Mouse (Mus musculus) heart, embryonic 12.5 days (tissue): ENCODE measurements around the gene Slc35g1. TPM values are rescaled to one million over a fixed set of nuclear protein-coding genes. Genes with fewer than 3 reads are reported as not detected.

Experiments used
- ATAC-seq: fragments of 200-750 bp; cut with Nextera tagmentation; 2 replicates; pipeline ENCODE4 v1.8.0; 2017; ENCODE audit warnings: moderate TSS enrichment, moderate library complexity; ENCODE audit not compliant: insufficient number of reproducible peaks, low FRiP score
- H3K27ac ChIP-seq: fragments of 300-500 bp; sonication (generic); 2 replicates; pipeline ENCODE4 v1.5.1; 2016; ENCODE audit warnings: mild to moderate bottlenecking, moderate library complexity; ENCODE audit not compliant: poor library complexity, severe bottlenecking
- H3K27me3 ChIP-seq: fragments of 300-500 bp; sonication (generic); replicated peaks from 2 replicates; pipeline ENCODE4 v1.6.1; 2016; ENCODE audit warnings: mild to moderate bottlenecking, moderate library complexity
- H3K36me3 ChIP-seq: fragments of 300-500 bp; sonication (generic); 2 replicates; pipeline ENCODE4 v1.6.1; 2016; ENCODE audit warnings: mild to moderate bottlenecking, moderate library complexity
- H3K4me1 ChIP-seq: fragments of 300-500 bp; sonication (generic); replicated peaks from 2 replicates; pipeline ENCODE4 v1.6.1; 2016; ENCODE audit warnings: mild to moderate bottlenecking
- H3K4me2 ChIP-seq: fragments of 300-500 bp; sonication (generic); 2 replicates; pipeline ENCODE4 v1.6.1; 2016; ENCODE audit warnings: mild to moderate bottlenecking, moderate library complexity
- H3K4me3 ChIP-seq: fragments of 300-500 bp; sonication (generic); 2 replicates; pipeline ENCODE4 v1.5.1; 2016; ENCODE audit warnings: mild to moderate bottlenecking
- H3K9ac ChIP-seq: fragments of 300-500 bp; sonication (generic); 2 replicates; pipeline ENCODE4 v1.6.1; 2016; ENCODE audit warnings: mild to moderate bottlenecking, moderate library complexity
- H3K9me3 ChIP-seq: fragments of 300-500 bp; sonication (generic); replicated peaks from 2 replicates; pipeline ENCODE4 v1.6.1; 2016; ENCODE audit warnings: mild to moderate bottlenecking, moderate library complexity
- WGBS: fragments of 180-500 bp; shearing (Covaris S2); methylation state at CpG from one replicate; pipeline ENCODE4 v1.1.7; 2016; 5-methylcytosine and 5-hydroxymethylcytosine counted together
- polyA plus RNA-seq: library from polyadenylated mRNA; unstranded; fragments of >200 nt; fragmentation: Nextera tagmentation; extraction: Ambion mirVana; gene quantifications from 2 replicates; pipeline ENCODE4 v1.2.1, GENCODE M21; 2016

Slc35g1 gene
- polyA plus RNA-seq, 1 experiment from 2014 or later, result 3.6 TPM

DNA sequence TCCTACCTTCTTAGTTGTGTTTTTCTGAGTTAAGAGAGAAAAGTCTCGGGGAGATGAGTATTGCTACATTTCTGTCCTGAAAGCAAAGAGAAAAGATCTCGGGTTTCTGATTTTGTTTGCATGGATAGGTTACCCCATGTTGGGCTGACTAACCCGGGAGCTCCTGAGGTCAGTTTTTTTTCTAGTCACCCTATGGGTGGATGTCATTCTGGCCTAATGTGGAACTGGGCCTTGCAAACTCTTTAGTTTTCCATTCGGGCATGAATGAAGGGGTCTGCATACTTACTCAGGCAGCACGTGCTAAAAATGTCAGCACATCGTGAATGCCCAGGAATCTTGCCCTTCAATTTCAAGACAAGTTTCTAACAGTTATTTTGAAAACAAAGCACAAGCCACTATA lies 1.2 kb downstream of the Slc35g1 start:
- Histone ChIP-seq H3K36me3 (no peaks in the 10 kb centered on the region), H3K27ac (no peak overlapping the region), H3K4me1 (0 out of 2 replicates have a peak, but pooled peaks cover 2% of the 10 kb centered on the region), H3K9ac (0 out of 2 replicates have a peak overlapping the region, but pooled peaks have one; percentile 79), H3K9me3 (no peaks in the 10 kb centered on the region), H3K27me3 (no peaks in the 10 kb centered on the region), H3K4me3 (0 out of 2 replicates have a peak overlapping the region, but pooled peaks have one; percentile 82), H3K4me2 (peak overlapping the region; percentile 92)
- 61% methylated on average over 6 of the region's 6 CpGs for WGBS
- ATAC-seq, result no peak

- H3K4me2 ChIP-seq, result no peak overlapping the region
- H3K9ac ChIP-seq, result no peak overlapping the region
- no peaks in the 10 kb centered on the region for H3K27me3 ChIP-seq
- 0 out of 2 replicates have a peak, but pooled peaks cover 2% of the 10 kb centered on the region for H3K4me1 ChIP-seq
- no peaks in the 10 kb centered on the region for H3K9me3 ChIP-seq
- H3K36me3 ChIP-seq, result no peaks in the 10 kb centered on the region
- no peak for ATAC-seq
- no peak overlapping the region for H3K4me3 ChIP-seq
- 87% methylated on average over 8 of the region's 8 CpGs for WGBS
- H3K27ac ChIP-seq, result no peak overlapping the region
These were observed 3.2 kb downstream of the Slc35g1 start for GRCm38 (mm10) chr19:38398966-38399365.

DNA sequence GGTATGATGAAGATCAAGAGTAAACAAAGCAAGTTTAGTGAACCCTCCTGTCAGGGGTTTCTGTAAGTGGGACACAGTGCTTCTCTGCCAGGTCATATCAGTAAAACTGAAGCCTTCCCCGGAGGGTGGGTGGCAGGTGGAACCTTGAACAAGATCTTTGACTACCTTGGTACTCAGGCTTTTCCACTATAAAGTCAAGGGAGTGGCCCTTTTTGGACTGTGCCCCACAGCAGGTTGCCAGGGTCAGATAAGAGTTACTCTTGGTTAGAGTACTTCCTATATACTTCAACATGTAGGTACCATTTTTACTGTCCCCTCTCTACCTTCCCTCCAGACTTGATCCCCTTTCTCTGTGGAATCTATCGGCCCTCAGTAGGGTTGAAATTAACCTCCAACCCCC lies 5.1 kb downstream of the Slc35g1 start:
- Histone ChIP-seq H3K4me3 (no peak overlapping the region), H3K9me3 (no peaks in the 10 kb centered on the region), H3K27me3 (no peaks in the 10 kb centered on the region), H3K27ac (no peak overlapping the region), H3K4me2 (no peak overlapping the region), H3K9ac (no peak overlapping the region), H3K36me3 (no peaks in the 10 kb centered on the region), H3K4me1 (0 out of 2 replicates have a peak, but pooled peaks cover 2% of the 10 kb centered on the region)
- ATAC-seq, result no peak
- WGBS, result 83% methylated on average over 2 of the region's 2 CpGs

DNA sequence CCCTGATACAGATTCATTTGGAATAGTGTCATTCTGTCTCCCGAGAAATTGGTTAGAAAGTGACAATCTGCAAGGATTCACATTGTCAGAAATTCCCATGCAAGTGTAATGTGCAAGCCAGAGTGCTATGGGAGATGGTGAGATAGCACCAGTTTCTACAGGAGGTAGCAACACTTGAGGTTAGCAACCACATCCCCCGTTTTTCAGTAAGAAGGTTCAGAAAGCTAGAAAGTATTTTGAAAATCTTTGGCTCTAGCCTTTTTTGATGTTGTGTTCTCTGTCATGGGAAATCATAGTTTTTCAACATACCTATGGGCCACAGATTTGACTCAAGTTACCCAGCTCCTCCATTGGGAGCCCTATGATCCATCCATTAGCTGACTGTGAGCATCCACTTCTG lies 5.6 kb downstream of the Slc35g1 start:
- H3K4me3 ChIP-seq, result no peak overlapping the region
- no peaks in the 10 kb centered on the region for H3K9me3 ChIP-seq
- ATAC-seq, result no peak
- H3K4me1 ChIP-seq, result 0 out of 2 replicates have a peak, but pooled peaks cover under 1% of the 10 kb centered on the region
- no peak overlapping the region for H3K27ac ChIP-seq
- no peaks in the 10 kb centered on the region for H3K27me3 ChIP-seq
- no peak overlapping the region for H3K4me2 ChIP-seq
- H3K9ac ChIP-seq, result no peak overlapping the region
- WGBS, result 77% methylated on average over 2 of the region's 2 CpGs
- no peaks in the 10 kb centered on the region for H3K36me3 ChIP-seq

DNA sequence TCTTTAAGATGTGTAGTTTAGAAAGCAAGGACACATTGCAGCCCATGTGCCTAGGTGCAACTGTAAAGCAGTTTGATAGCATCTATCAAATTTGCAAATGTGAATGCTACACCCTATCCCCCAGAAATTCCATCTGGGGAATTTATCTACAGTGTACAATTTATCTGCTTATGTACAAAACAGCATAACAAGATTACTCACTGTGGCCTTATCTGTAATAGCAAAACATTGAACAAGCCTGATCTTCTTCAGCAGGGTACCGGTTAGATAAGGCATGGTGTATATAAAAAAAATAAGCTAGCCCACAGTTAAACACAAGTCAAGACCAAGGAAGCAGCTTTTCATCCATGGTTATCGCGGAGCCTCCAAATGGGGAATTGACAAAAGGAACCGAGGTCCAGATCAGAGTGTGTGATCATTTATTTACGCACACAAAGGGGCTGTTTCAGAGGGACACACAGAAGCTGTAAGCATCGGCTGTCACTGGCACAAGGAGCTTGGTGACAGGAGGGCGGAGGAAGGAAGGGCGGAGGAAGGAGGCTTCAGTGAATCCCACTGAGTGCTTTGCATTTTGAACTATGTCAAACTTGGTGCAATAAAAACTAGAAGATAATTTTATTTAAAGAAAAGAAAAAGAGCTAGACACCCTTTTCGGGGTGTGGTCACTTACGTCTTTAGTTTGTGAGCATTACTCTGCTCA lies 14.7 kb downstream of the Slc35g1 start:
- Histone ChIP-seq H3K9ac (no peak overlapping the region), H3K4me3 (no peak overlapping the region), H3K4me1 (no peaks in the 10 kb centered on the region), H3K9me3 (no peaks in the 10 kb centered on the region), H3K36me3 (0 out of 2 replicates have a peak, but pooled peaks cover 2% of the 10 kb centered on the region), H3K4me2 (no peak overlapping the region), H3K27ac (no peak overlapping the region), H3K27me3 (no peaks in the 10 kb centered on the region)
- WGBS, result 78% methylated on average over 10 of the region's 10 CpGs
- no peak for ATAC-seq

DNA sequence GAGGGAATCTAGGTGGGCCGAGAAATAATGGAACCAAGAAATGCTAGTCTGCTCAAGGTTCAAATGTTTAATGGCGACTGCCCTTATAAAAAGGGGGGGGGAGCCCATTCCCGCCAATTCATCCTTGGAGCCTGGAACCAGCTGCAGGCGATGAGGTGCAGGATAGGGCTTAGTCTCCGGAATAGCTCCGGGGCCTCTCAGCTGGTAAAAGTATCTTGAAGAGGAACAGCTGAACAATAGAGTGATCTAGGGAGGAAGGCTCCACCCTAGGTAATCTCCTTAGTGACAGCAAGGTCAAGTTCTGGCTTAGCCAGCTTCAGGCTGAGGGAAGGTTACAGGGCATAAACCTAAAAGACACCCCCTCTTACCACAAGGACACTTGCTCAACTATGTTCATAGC lies 18.1 kb downstream of the Slc35g1 start:
- H3K36me3 ChIP-seq, result 0 out of 2 replicates have a peak, but pooled peaks cover 2% of the 10 kb centered on the region
- H3K4me1 ChIP-seq, result 0 out of 2 replicates have a peak, but pooled peaks cover 2% of the 10 kb centered on the region
- H3K9ac ChIP-seq, result no peak overlapping the region
- H3K4me3 ChIP-seq, result no peak overlapping the region
- no peaks in the 10 kb centered on the region for H3K27me3 ChIP-seq
- no peaks in the 10 kb centered on the region for H3K9me3 ChIP-seq
- H3K27ac ChIP-seq, result no peak overlapping the region
- no peak overlapping the region for H3K4me2 ChIP-seq
- 70% methylated on average over 6 of the region's 6 CpGs for WGBS
- no peak for ATAC-seq

DNA sequence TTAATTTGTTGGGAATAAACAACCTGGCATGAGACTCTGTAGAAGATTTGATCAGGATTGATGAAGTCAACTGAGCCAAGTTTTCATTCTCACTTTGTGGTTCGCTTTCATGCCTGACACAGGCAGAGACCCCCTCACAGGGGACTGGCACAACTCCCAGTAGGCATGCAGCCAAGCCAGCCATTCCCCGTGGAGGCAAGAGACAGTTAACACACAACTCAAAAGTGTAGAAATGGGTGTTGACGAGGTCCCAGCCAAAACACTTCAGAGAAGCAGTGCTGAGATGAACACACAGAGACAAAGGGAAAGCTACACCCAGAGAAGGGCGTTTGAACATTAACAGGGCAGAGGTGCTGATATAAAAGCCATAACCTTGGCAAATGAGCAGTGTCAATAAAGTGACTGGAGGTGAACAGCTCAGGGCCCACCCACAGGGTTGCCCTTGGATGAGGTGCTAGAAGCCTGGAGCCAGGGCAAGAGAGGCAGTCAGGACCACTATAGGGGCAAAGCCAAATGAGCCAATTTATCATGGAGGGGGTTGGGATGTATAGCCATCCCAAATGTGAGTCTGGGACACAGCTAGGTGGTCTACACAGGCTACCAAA lies 23.1 kb downstream of the Slc35g1 start:
- WGBS, result 36% methylated on average over 4 of the region's 4 CpGs
- Histone ChIP-seq H3K36me3 (no peaks in the 10 kb centered on the region), H3K9me3 (no peaks in the 10 kb centered on the region), H3K27ac (no peak overlapping the region), H3K4me1 (0 out of 2 replicates have a peak, but pooled peaks cover 7% of the 10 kb centered on the region), H3K27me3 (no peaks in the 10 kb centered on the region), H3K4me2 (no peak overlapping the region), H3K9ac (no peak overlapping the region), H3K4me3 (no peak overlapping the region)
- no peak for ATAC-seq

DNA sequence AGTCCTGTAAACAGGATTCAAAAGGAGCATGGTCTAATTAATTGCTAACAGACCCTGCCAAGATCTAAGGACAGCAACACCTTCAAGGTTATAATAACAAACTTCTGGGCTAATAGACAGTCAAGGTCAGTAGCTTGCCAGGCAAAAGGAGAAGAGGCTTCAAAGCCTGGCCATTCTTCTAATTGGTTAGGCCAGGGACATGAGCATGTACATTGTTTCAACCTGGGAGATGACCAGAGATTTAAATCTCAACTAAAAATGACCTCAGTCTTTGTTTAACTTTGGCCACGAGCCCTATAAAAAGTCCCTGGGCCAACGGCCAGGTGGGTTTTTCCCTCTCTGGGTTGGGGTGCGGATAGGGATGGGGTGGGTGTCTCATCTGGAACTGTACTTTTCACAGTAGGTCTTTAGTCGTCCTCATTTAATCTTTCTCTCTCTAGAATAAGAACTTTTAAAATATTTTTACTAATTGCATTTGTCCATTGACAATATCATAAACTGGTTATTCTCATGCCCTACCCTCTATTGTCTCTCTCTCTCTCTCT lies 25.0 kb downstream of the Slc35g1 start:
- no peak for ATAC-seq
- H3K36me3 ChIP-seq, result no peaks in the 10 kb centered on the region
- H3K27me3 ChIP-seq, result no peaks in the 10 kb centered on the region
- 0 out of 2 replicates have a peak, but pooled peaks cover 7% of the 10 kb centered on the region for H3K4me1 ChIP-seq
- H3K9me3 ChIP-seq, result no peaks in the 10 kb centered on the region
- 74% methylated on average over 4 of the region's 4 CpGs for WGBS
- no peak overlapping the region for H3K4me2 ChIP-seq
- H3K9ac ChIP-seq, result no peak overlapping the region
- H3K27ac ChIP-seq, result no peak overlapping the region
- no peak overlapping the region for H3K4me3 ChIP-seq

GRCm38 (mm10) chr19:38421436-38421835 lies 25.7 kb downstream of the Slc35g1 start:
- Histone ChIP-seq H3K4me3 (no peak overlapping the region), H3K9me3 (no peaks in the 10 kb centered on the region), H3K9ac (no peak overlapping the region), H3K27me3 (no peaks in the 10 kb centered on the region), H3K4me1 (0 out of 2 replicates have a peak, but pooled peaks cover 7% of the 10 kb centered on the region), H3K27ac (no peak overlapping the region), H3K4me2 (no peak overlapping the region), H3K36me3 (no peaks in the 10 kb centered on the region)
- ATAC-seq, result no peak
- WGBS, result 71% methylated on average over 7 of the region's 7 CpGs

DNA sequence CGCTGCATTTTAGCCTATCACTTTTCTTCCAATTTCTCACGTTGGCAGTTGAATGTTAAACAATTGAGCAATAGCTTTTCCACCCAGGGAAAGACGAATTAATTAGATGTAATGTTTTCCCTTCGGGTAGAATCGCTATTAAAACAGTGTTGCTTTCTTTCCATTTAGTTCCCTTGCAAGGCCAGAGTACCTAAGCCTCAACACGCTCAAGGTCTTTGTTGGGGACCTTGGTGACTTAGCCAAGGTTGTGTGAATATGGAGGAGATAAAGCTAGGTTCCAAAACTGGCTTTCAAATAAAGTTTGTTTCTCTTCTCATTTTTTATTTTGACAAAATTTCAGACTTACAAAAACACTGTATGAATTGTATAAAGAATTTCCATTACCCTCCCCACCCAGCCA lies 27.1 kb downstream of the Slc35g1 start:
- 0 out of 2 replicates have a peak, but pooled peaks cover 7% of the 10 kb centered on the region for H3K4me1 ChIP-seq
- 57% methylated on average over 6 of the region's 6 CpGs for WGBS
- no peaks in the 10 kb centered on the region for H3K36me3 ChIP-seq
- H3K9me3 ChIP-seq, result no peaks in the 10 kb centered on the region
- H3K27ac ChIP-seq, result no peak overlapping the region
- no peak overlapping the region for H3K4me3 ChIP-seq
- ATAC-seq, result no peak
- H3K9ac ChIP-seq, result no peak overlapping the region
- no peaks in the 10 kb centered on the region for H3K27me3 ChIP-seq
- no peak overlapping the region for H3K4me2 ChIP-seq

DNA sequence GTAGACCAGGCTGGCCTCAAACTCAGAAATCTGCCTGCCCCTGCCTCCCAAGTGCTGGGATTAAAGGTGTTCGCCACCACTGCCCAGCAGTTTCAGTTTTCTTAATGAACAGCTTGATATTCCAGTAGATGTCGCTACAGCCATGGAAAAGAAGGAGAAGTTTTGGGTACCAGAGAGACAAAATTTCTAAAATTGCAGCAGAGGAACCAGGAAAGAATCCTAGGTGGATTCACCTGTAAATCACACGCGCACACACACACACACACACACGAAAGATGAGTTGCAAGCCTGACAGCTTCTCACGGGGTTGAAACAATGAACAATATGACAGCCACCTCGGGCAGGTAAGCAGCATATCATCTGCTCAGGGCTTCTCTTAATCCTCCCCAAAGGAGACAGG lies 28.1 kb downstream of the Slc35g1 start:
- no peaks in the 10 kb centered on the region for H3K9me3 ChIP-seq
- 38% methylated on average over 7 of the region's 7 CpGs for WGBS
- H3K27me3 ChIP-seq, result no peaks in the 10 kb centered on the region
- H3K36me3 ChIP-seq, result no peaks in the 10 kb centered on the region
- H3K9ac ChIP-seq, result no peak overlapping the region
- H3K4me3 ChIP-seq, result no peak overlapping the region
- H3K4me1 ChIP-seq, result 0 out of 2 replicates have a peak, but pooled peaks cover 5% of the 10 kb centered on the region
- no peak for ATAC-seq
- H3K27ac ChIP-seq, result no peak overlapping the region
- H3K4me2 ChIP-seq, result no peak overlapping the region
